Mouse (Mus musculus): ENCODE measurements around the gene Irf5. TPM values are rescaled to one million over a fixed set of nuclear protein-coding genes. Genes with fewer than 3 reads are reported as not detected.

Irf5 gene
- total RNA-seq (2023) = 100 to 1,000 TPM; 110 to 127 TPM

DNA sequence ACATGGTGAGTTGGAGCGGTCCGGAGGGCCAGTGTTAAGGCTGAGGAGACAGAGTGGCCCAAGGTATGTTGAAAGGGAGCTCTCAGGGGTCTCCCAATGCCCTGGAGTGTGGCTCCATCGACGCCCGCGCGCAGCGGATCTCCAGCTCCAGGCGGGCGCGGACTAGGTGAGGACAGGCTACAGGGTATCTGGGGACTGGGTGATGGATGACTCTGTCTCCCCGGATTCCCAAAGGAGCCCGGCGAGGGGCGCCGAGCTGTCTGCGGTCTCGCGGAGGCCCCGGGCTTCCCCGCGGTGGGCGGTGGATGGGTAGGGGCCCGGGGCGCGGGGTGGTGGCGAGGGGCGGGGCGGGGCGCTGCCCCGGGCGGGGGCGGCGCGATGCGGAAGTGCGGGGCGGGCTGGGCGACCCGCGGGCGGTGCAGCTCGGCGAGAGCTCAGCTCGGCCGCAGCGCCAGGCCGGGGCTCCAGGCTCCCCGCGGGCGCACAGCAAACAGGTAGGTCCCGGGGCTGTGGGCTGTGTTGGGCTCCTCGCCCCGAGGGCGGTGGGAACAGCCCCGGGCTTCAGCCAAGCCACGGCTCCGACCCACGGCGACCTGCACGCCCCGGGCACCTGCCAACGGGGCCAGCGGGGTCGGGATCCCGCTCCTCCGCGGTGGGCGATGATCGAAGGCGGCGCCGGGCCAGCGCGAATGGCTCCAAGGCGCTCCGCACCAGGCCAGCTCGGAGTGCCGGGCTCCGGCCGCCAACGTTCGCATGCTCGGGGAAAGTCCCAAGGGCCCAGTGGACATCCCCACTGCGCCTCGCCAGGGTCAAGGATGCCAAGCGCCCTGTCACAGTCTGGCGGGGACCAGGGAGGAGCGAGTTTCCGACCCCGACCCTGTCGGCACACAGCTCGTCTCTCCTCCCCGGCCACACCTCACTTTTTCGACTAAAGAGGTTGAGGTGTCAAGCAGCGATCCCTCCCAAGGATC is at the start of gene Irf5:
Irf5 (plus strand) TSS at position 345 of the 971 bp plus-strand sequence.

DNA sequence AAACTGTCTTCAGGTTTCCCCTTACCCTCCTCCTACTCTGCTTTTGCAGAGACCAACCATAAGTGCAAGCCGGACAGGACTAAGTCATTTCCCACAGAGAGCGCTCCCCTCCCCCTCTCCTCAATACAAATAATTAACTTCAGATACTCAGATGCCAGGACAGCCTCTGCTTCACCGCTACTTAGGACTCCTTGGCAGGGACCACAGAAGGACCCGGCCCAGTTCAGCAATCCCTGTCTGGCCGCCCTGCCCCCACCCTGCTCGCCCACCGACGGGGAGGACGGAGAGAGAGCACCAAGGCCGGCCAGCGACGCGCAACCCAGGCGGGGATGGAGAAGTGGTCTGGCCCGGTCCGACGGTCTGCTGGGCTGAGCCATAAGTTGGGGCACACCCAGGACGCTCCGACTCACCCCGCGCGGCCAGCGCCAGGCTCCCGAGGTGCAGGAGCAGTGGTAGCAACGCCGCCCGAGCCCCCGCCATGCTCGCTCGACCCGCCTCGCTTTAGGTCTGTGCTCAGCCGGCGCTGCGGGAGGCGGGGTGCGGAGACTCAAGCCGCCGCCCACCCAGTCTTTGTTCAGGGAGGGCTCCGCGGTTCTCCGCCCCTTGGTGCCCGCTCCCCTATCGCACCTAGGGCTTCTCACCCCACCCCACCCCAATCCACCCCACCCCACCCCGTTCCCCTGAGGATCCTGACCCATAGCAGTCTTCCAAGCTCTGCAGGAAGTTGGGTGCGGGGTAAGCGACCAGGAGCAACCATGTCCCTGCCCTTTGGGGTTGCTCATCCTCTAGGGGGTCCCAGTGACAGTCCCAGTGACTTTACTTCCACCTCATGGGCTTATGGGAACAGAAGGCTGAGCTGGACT is 18.7 kb upstream of the Irf5 start, which contains the start of gene Kcp:
Kcp (minus strand) TSS at position 506 of the 863 bp plus-strand sequence.

Other genes starting within 250 kb of the Irf5 start
- not detected for gene Fam71f2, start 247.0 kb upstream of the Irf5 start, total RNA-seq (2023)
- gene Fam71f1, start 207.5 kb upstream of the Irf5 start, total RNA-seq (2023) = not detected
- 10 to 100 TPM; 36.7 to 38.5 TPM for gene Calu, start 178.6 kb upstream of the Irf5 start, total RNA-seq (2023)
- gene Opn1sw, start 138.2 kb upstream of the Irf5 start, total RNA-seq (2023) = not detected
- not detected for gene Ccdc136, start 130.3 kb upstream of the Irf5 start, total RNA-seq (2023)
- under 1 TPM; 0.04 to 0.13 TPM for gene Flnc, start 93.4 kb upstream of the Irf5 start, total RNA-seq (2023)
- gene Atp6v1f, start 58.9 kb upstream of the Irf5 start, total RNA-seq (2023) = 100 to 1,000 TPM; 127 to 137 TPM
- gene Atp6v1fnb, start 55.2 kb upstream of the Irf5 start, total RNA-seq (2023) = 1 to 10 TPM; 1.1 to 1.4 TPM
- gene Kcp, start 18.7 kb upstream of the Irf5 start, total RNA-seq (2023) = not detected
- 10 to 100 TPM; 49.6 to 54.4 TPM for gene Tnpo3, start 83.3 kb downstream of the Irf5 start, total RNA-seq (2023)
- 10 to 100 TPM; 22.9 to 36.2 TPM for gene Tspan33, start 167.6 kb downstream of the Irf5 start, total RNA-seq (2023)
- 1 to 10 TPM; 1.9 to 2.6 TPM for gene Smo, start 208.9 kb downstream of the Irf5 start, total RNA-seq (2023)
- 10 to 100 TPM; 34.4 to 36.4 TPM for gene Ahcyl2, start 241.4 kb downstream of the Irf5 start, total RNA-seq (2023)